Mouse (Mus musculus) hindbrain, embryonic 10.5 days (tissue): ENCODE results near the gene Fez2. TPM values are rescaled to one million over a fixed set of nuclear protein-coding genes. Genes with fewer than 3 reads are reported as not detected.

Experiments used
- DNase-seq: peaks from one replicate; pipeline ENCODE4 v3.0.0-alpha.2; 2017; ENCODE audit warnings: low spot score
- H3K27ac ChIP-seq: fragments of 300-500 bp; sonication (generic); 2 replicates; pipeline ENCODE4 v1.5.1; 2016; ENCODE audit warnings: mild to moderate bottlenecking, moderate library complexity
- H3K27me3 ChIP-seq: fragments of 300-500 bp; sonication (generic); 2 replicates; pipeline ENCODE4 v1.6.1; 2016; ENCODE audit warnings: mild to moderate bottlenecking; ENCODE audit not compliant: poor library complexity, insufficient read depth, severe bottlenecking
- H3K36me3 ChIP-seq: fragments of 300-500 bp; sonication (generic); 2 replicates; pipeline ENCODE4 v1.6.1; 2016; ENCODE audit warnings: mild to moderate bottlenecking, moderate library complexity
- H3K4me1 ChIP-seq: fragments of 300-500 bp; sonication (generic); replicated peaks from 2 replicates; pipeline ENCODE4 v1.6.1; 2016; ENCODE audit warnings: mild to moderate bottlenecking
- H3K4me3 ChIP-seq: fragments of 300-500 bp; sonication (generic); 2 replicates; pipeline ENCODE4 v1.5.1; 2016; ENCODE audit warnings: mild to moderate bottlenecking, moderate library complexity
- H3K9me3 ChIP-seq: fragments of 300-500 bp; sonication (generic); 2 replicates; pipeline ENCODE4 v1.6.1; 2016; ENCODE audit warnings: mild to moderate bottlenecking, moderate library complexity
- WGBS: fragments of 180-500 bp; shearing (Covaris S2); methylation state at CpG from one replicate; pipeline ENCODE4 v1.1.7; 2016; 5-methylcytosine and 5-hydroxymethylcytosine counted together
- polyA plus RNA-seq: library from polyadenylated mRNA; unstranded; fragments of >200 nt; fragmentation: Nextera tagmentation; extraction: Ambion mirVana; gene quantifications from 2 replicates; pipeline ENCODE4 v1.2.1, GENCODE M21; 2016

Fez2 gene
- polyA plus RNA-seq, 1 experiment from 2014 or later = 51.1 TPM

DNA sequence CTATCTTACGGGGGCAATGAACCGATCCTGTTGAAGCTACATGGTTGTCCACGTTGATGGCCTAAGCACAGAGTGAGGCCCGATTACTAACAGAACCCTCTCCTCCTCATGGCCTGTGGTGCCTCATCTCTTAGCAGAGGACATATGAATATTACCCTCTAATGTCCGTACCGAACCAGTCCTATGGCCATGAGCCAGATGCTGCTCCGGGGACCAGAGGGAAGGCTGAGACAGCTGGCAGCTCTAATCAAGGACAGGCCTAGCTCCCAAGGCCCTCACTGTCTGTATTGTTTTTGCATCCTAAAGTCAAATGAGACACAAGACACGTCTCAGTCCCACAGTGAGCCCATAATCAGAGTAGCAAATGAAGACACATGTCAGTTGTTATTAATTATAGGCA lies 62.3 kb downstream of the Fez2 start:
- no peaks in the 10 kb centered on the region for H3K27me3 ChIP-seq
- DNase-seq = no peak
- no peaks in the 10 kb centered on the region for H3K9me3 ChIP-seq
- no peak overlapping the region for H3K4me3 ChIP-seq
- H3K27ac ChIP-seq = no peak overlapping the region
- H3K4me1 ChIP-seq = peaks cover 22% of the 10 kb centered on the region
- H3K36me3 ChIP-seq = peaks cover 35% of the 10 kb centered on the region
- 86% methylated on average over 8 of the region's 8 CpGs for WGBS

DNA sequence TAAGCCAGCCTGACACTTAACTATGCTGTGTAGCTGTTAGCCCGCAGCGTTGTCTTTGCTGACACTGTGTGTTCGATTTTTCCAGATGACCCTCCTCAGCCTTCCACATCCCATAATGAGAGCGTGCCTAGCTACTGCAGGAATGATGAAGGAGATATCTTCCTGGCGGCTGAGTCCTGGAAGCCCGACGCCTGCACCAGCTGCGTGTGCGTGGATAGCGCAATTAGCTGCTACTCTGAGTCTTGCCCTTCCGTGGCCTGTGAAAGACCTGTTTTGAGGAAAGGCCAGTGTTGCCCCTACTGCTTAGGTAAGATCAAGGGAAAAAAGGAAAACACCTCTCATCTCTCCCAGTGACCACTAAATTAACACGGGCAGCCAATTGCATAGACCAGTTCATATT lies 63.1 kb downstream of the Fez2 start:
- Histone ChIP-seq H3K4me3 (no peak overlapping the region), H3K4me1 (peaks cover 21% of the 10 kb centered on the region), H3K36me3 (peaks cover 39% of the 10 kb centered on the region), H3K9me3 (no peaks in the 10 kb centered on the region), H3K27me3 (no peaks in the 10 kb centered on the region), H3K27ac (no peak overlapping the region)
- WGBS = 90% methylated on average over 12 of the region's 12 CpGs
- no peak for DNase-seq

DNA sequence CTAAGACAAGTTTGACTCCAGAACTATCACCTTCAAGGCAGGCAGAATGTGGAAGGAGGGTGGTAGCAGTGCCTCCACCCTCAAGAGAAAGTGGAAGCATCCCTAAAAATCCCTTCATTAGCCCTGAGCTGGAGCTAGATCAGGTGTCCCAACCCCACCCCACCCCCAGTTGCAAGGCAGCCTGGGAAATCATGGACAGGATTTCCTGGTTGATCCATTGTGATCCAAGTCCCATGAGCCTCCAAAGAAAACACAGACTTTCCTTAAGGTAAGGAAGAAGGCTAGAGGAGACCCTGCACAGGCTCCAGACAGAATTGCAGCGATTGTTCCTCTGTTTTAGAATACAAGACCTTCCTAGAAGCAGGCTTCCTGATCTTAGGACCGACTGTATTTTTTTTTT lies 63.5 kb downstream of the Fez2 start:
- Histone ChIP-seq H3K4me1 (peaks cover 21% of the 10 kb centered on the region), H3K27me3 (no peaks in the 10 kb centered on the region), H3K4me3 (no peak overlapping the region), H3K27ac (0 out of 2 replicates have a peak overlapping the region, but pooled peaks have one; percentile 23), H3K36me3 (peaks cover 40% of the 10 kb centered on the region), H3K9me3 (no peaks in the 10 kb centered on the region)
- no peak for DNase-seq
- 93% methylated on average over 2 of the region's 2 CpGs for whole genome bisulfite sequencing

DNA sequence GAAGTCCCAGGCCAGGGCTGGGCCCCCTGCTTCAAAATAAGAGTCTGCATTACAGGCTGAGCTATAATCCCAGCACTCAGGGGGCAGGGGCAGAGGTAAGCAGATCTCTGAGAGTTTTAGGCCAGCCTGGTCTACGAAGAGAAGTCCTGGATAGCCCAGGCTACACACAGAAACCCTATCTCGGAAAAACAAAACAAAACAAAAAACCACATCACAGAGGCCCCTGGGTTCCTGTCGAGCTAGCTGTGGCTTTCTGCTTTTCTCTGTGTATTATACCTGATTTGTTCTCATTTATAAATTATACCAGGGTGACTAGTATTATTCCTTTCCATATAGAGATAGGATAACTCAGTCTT lies 65.5 kb downstream of the Fez2 start:
- Histone ChIP-seq H3K27ac (no peak overlapping the region), H3K4me1 (peaks cover 21% of the 10 kb centered on the region), H3K9me3 (no peaks in the 10 kb centered on the region), H3K4me3 (no peak overlapping the region), H3K27me3 (no peaks in the 10 kb centered on the region), H3K36me3 (peaks cover 56% of the 10 kb centered on the region)
- DNase-seq = no peak
- WGBS = 84% methylated on average over 3 of the region's 3 CpGs

DNA sequence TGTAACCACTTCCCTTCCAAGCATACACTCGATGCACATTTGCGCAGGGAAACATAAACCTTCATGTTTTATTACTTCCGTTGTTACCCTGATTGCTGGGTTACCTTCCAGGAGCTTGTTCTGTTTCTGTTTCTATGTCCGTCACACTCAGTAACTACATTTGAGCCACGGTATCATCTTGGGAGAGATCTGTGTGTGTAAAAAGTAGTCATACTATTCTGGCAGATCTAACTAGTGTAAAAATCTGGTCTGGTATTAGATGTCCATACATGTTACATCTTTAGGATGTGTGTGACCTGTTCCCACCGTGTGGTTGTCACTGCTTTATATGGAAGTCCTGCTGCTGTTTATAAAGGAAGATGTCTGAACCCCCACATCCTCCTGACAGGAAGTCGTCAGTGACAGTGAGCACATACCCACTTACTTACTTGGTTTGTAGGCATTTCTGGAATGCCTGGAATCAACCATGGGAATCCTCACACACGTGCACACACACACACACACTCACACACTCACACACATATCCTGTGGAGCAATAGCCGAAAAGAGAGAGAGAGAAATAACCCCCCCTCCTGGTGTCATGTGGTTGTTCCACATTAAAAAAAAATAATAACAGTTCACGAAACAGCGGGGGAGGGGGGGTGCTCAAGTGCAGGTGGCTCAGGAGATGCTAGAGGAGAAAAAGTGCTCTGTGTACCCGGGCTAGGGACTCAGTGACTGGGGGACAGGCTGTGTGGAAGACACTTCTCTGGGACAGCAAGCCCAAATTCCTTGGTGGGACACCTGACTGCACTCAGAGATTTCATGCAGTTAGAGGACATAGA lies 66.1 kb downstream of the Fez2 start:
- Histone ChIP-seq H3K27me3 (no peaks in the 10 kb centered on the region), H3K36me3 (peaks cover 56% of the 10 kb centered on the region), H3K4me1 (peaks cover 21% of the 10 kb centered on the region), H3K27ac (no peak overlapping the region), H3K9me3 (no peaks in the 10 kb centered on the region), H3K4me3 (no peak overlapping the region)
- WGBS = 82% methylated on average over 12 of the region's 12 CpGs
- no peak for DNase-seq

DNA sequence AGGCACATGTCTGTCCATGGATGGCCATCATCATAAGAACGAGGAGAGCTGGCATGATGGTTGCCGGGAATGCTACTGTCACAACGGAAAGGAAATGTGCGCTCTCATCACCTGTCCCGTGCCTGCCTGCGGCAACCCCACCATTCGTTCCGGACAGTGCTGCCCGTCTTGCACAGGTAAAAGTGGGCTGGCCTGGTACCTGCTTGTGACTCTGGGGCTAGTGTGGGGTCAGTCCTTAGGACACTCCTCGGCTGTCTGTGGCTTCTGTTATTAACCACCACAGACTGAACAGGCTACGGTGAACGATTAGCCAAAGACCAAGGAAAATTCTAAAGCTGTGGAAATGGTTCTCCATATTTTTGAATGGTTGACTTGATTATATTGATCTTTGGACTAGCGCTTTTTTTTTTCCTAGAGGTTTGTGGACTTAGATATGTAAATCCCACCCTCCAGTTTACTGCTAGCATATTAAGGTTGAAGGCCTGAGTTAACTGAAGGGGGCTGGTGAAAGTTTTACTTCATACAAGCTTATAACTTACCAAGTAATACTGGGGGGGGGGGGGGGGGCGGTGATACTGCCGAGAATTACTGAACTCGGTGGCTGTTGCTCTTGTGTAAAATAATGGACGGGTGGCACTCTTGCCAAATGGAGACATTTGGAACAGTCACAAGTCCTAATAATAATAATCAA lies 70.7 kb downstream of the Fez2 start:
- no peaks in the 10 kb centered on the region for H3K9me3 ChIP-seq
- H3K27me3 ChIP-seq = no peaks in the 10 kb centered on the region
- H3K36me3 ChIP-seq = peaks cover 29% of the 10 kb centered on the region
- 94% methylated on average over 17 of the region's 17 CpGs for WGBS
- no peak for DNase-seq
- H3K4me3 ChIP-seq = no peak overlapping the region
- H3K27ac ChIP-seq = no peak overlapping the region
- H3K4me1 ChIP-seq = peaks cover 17% of the 10 kb centered on the region; the same call in 1 of the 2 replicates

DNA sequence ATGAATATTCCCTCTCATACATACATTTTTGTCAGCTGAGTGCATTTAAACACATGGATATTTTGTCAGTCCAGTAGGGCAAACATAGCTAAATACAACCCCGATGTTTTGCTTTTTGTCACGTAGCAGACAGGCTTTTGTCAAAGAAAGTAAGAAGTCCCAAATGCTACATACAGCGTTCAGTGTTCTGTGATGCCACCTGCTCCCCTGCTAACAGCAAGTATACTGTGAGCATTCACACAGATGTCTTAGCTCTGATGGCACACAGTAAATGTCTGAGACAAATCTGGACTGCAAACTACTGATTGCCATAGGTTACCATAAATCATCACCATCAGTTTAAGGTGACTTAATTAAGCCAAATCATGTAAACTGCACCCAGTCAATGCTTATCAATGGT lies 74.3 kb downstream of the Fez2 start:
- H3K27me3 ChIP-seq = no peaks in the 10 kb centered on the region
- no peak overlapping the region for H3K4me3 ChIP-seq
- 0 out of 2 replicates have a peak, but pooled peaks cover 5% of the 10 kb centered on the region for H3K4me1 ChIP-seq
- H3K36me3 ChIP-seq = peaks cover 24% of the 10 kb centered on the region
- no peak overlapping the region for H3K27ac ChIP-seq
- DNase-seq = no peak
- no peaks in the 10 kb centered on the region for H3K9me3 ChIP-seq
- 91% methylated on average over 3 of the region's 3 CpGs for WGBS

DNA sequence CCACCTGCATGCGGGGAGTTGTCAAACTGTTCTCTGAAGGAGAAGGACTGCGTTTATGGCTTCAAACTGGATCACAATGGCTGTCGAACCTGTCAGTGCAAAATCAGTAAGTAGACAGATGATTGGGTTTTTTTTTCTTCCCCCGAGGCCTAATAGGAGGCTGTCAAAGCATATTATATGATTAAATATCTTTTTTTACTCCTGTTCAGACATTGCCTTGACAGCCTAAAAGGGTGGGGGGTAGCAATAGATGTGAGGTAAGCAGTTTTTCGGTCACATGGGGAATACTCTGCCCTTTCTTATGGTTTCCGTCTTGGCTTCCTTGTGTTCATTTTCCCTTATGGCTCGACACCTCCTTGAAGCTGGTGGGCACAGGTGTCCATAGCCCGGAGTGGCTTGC lies 82.7 kb downstream of the Fez2 start:
- H3K27me3 ChIP-seq = no peaks in the 10 kb centered on the region
- DNase-seq = no peak
- no peak overlapping the region for H3K27ac ChIP-seq
- no peaks in the 10 kb centered on the region for H3K9me3 ChIP-seq
- H3K4me1 ChIP-seq = no peaks in the 10 kb centered on the region
- 88% methylated on average over 8 of the region's 8 CpGs for WGBS
- H3K4me3 ChIP-seq = no peak overlapping the region
- H3K36me3 ChIP-seq = peaks cover 30% of the 10 kb centered on the region

DNA sequence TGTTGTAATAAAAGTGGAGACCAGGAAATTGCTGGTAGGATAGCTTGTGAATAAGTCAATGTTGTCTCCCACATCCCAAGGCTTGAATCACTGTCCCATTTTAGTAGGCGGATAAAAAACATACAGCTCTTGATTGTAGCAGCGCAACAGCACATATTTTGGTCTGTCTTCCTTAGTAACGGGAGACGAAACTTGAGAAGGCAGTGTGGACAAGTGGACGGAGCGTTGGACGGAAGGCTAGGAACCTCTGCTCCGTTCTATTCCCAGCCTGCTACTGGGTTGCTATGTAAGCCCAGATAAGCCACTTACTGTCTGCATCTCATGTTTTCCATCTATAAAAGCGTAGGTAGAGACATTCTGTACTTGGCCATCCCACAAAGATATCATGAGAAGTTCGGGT lies 84.7 kb downstream of the Fez2 start:
- Histone ChIP-seq H3K27me3 (no peaks in the 10 kb centered on the region), H3K27ac (no peak overlapping the region), H3K4me3 (no peak overlapping the region), H3K4me1 (no peaks in the 10 kb centered on the region), H3K9me3 (no peaks in the 10 kb centered on the region), H3K36me3 (peaks cover 25% of the 10 kb centered on the region)
- WGBS = 92% methylated on average over 10 of the region's 10 CpGs
- DNase-seq = no peak

DNA sequence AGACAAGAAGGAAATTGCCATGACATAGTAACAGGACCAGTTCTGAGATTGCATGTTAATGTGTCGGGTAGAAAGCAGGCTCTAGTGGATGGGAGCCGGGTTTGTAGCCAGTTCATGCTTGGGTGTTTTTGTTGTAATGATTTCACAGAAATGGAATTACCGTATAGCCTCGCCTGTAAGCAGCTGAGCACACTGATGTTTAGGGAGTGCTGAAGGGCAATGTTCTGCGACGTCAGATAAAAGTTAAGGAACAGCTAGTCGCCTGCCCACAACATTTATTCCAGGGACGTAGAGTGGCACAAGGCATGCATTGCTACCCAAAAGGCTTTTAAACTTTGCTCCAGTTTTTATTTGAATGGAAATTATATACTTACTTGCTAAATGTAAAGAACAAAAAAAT lies 86.5 kb downstream of the Fez2 start:
- WGBS = 91% methylated on average over 8 of the region's 8 CpGs
- Histone ChIP-seq H3K9me3 (no peaks in the 10 kb centered on the region), H3K4me3 (no peak overlapping the region), H3K36me3 (peaks cover 15% of the 10 kb centered on the region), H3K4me1 (peaks cover 2% of the 10 kb centered on the region), H3K27me3 (no peaks in the 10 kb centered on the region), H3K27ac (no peak overlapping the region)
- DNase-seq = no peak

DNA sequence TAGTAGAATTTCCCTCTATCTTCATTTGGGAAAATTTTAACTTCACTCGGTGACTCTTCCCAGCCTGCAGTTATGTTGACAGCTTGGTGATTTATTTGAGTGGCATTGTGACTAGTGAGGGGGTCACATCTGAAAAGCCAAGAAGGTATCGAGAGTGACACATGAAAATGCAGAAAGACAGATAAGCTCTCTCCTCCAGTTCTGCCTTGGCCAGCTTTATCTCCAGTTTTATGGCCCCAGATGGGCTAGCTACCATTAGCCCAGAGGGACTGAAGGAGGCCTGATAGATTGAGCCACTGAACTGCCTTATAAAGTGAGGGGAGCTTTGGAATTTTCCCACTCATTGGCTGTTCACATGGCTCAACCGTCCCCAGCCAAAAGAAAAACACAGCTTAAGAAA lies 89.7 kb downstream of the Fez2 start:
- H3K27me3 ChIP-seq = no peaks in the 10 kb centered on the region
- 73% methylated on average over 3 of the region's 3 CpGs for WGBS
- peaks cover 7% of the 10 kb centered on the region; the same call in 1 of the 2 replicates for H3K36me3 ChIP-seq
- no peak overlapping the region for H3K4me3 ChIP-seq
- peaks cover 12% of the 10 kb centered on the region for H3K4me1 ChIP-seq
- no peak for DNase-seq
- no peaks in the 10 kb centered on the region for H3K9me3 ChIP-seq
- H3K27ac ChIP-seq = no peak overlapping the region

DNA sequence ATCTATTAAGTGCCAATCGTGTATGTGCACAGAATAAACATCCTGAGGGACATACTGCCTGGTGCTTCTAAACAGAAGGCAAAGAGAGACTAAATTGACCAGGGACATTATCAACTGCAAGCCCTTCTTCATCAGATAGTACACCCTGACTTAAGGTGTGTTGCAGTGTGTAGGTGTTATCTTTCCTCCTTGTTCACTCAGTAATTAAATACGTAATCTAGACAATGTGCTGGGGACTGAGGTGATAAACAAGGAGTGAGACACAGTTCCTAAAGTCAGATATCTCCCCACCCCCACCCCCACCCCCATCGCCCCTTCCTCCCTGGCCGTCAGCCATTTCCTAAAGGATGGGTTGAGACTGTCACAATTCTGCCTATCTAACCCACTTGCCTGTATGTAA lies 90.8 kb downstream of the Fez2 start:
- no peak for DNase-seq
- no peaks in the 10 kb centered on the region for H3K27me3 ChIP-seq
- H3K4me1 ChIP-seq = peaks cover 18% of the 10 kb centered on the region
- H3K4me3 ChIP-seq = no peak overlapping the region
- 82% methylated on average over 4 of the region's 4 CpGs for WGBS
- peaks cover 7% of the 10 kb centered on the region; the same call in 1 of the 2 replicates for H3K36me3 ChIP-seq
- no peaks in the 10 kb centered on the region for H3K9me3 ChIP-seq
- H3K27ac ChIP-seq = no peak overlapping the region

DNA sequence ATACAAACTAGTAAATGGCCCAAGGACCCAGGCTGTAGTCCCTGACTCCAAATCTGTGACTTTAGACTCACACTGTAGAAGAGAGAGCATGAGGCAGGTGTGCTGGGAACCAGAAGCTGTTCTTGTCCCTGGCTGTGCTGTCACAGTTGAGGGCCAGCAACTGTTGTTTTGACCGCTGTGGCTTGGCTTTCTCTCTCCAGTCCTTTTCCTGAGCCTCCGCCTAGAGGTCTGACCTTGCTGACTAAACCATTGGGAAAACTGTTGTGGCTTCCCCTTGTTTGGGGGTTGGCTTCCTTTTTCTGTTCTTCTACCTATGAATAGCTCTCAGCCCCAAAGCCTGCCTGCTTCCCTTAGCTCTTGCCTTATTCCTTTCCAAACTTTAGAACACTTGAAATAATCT lies 91.6 kb downstream of the Fez2 start:
- H3K4me3 ChIP-seq = no peak overlapping the region
- 0 out of 2 replicates have a peak overlapping the region, but pooled peaks have one; percentile 8 for H3K27ac ChIP-seq
- H3K9me3 ChIP-seq = no peaks in the 10 kb centered on the region
- WGBS = 77% methylated on average over 2 of the region's 2 CpGs
- H3K27me3 ChIP-seq = no peaks in the 10 kb centered on the region
- no peak for DNase-seq
- H3K4me1 ChIP-seq = peaks cover 18% of the 10 kb centered on the region
- peaks cover 7% of the 10 kb centered on the region; the same call in 1 of the 2 replicates for H3K36me3 ChIP-seq
